Mouse (Mus musculus) gastrocnemius, postnatal 14 days (tissue): ENCODE data around the gene Mark3. TPM values are rescaled to one million over a fixed set of nuclear protein-coding genes. Genes with fewer than 3 reads are reported as not detected.

Experiments used
- total RNA-seq, 2 experiments: library from RNA; stranded (reverse); gene quantifications; 2 replicates each; pipeline ENCODE4 v1.2.3; 2021

Gene Mark3
- total RNA-seq, 2 experiments from 2014 or later: 48.7 to 51.8 TPM

Other genes with a start within 250 kb of the Mark3 start
- gene Cdc42bpb, start 196.8 kb upstream of the Mark3 start, total RNA-seq: 10 to 100 TPM; 32.2 to 34.1 TPM
- gene Lbhd2, start 167.7 kb upstream of the Mark3 start, total RNA-seq: not detected
- 10 to 100 TPM; 12.8 to 23.8 TPM for gene Exoc3l4, start 157.5 kb upstream of the Mark3 start, total RNA-seq
- gene Tnfaip2, start 132.1 kb upstream of the Mark3 start, total RNA-seq: 10 to 100 TPM; 22.7 to 46.6 TPM
- gene Gm266, start 88.7 kb upstream of the Mark3 start, total RNA-seq: 1 to 10 TPM; 1.7 to 3.4 TPM
- gene Eif5, start 36.5 kb upstream of the Mark3 start, total RNA-seq: 100 to 1,000 TPM; 111 to 128 TPM
- 10 to 100 TPM; 19.8 to 32.6 TPM for gene Ckb, start 97.8 kb downstream of the Mark3 start, total RNA-seq
- gene Trmt61a, start 103.6 kb downstream of the Mark3 start, total RNA-seq: 1 to 10 TPM; 2.7 to 4.7 TPM
- 10 to 100 TPM; 14.9 to 17.2 TPM for gene Bag5, start 138.7 kb downstream of the Mark3 start, total RNA-seq
- 10 to 100 TPM; 34.2 to 35.6 TPM for gene Apopt1, start 138.7 kb downstream of the Mark3 start, total RNA-seq
- gene Klc1, start 184.3 kb downstream of the Mark3 start, total RNA-seq: 10 to 100 TPM; 53.4 to 62.2 TPM
- under 1 TPM; 0.53 to 0.86 TPM for gene Xrcc3, start 239.3 kb downstream of the Mark3 start, total RNA-seq
- 10 to 100 TPM; 15.1 to 18.6 TPM for gene Zfyve21, start 239.6 kb downstream of the Mark3 start, total RNA-seq